Mouse (Mus musculus): ENCODE results near the gene Prpf31. TPM values are rescaled to one million over a fixed set of nuclear protein-coding genes. Genes with fewer than 3 reads are reported as not detected.
A peak's percentile ranks its signal among the peaks of the same experiment; 100 is the strongest.

Gene Prpf31
- total and polyA plus RNA-seq, 3 experiments = 146 to 334 (median 187) TPM

GRCm38 (mm10) chr7:3606798-3607197, 23.0 kb upstream of the Prpf31 start:
- TF ChIP-seq ZC3H11A (IDR thresholded peaks at IDR 0.05; ENCODE audit: low read depth, low read length) = peak; percentile 51
- TF ChIP-seq SMC3 (IDR thresholded peaks at IDR 0.05; ENCODE audit: low read depth, low read length) = peak; percentile 71
- peak; percentile 45 to 80 (median 53); a peak in 5 of 6 replicates for TF ChIP-seq CTCF (IDR thresholded peaks at IDR 0.05 in 2 of 3, conservative IDR thresholded peaks at IDR 0.05 in 1 of 3; ENCODE audit: control insufficient read depth in 1 of 3, insufficient read depth in 1 of 3, low read depth in 2 of 3, low read length in 3 of 3, poor library complexity in 1 of 3, severe bottlenecking in 1 of 3)
- no peak for TF ChIP-seq CHD1 (IDR thresholded peaks at IDR 0.05; ENCODE audit: low read depth, low read length)
- no peak for TF ChIP-seq HCFC1 (IDR thresholded peaks at IDR 0.05; ENCODE audit: low read depth, low read length)
- peak; percentile 74 for TF ChIP-seq RAD21 (IDR thresholded peaks at IDR 0.05; ENCODE audit: low read depth, low read length)

GRCm38 (mm10) chr7:3607391-3607790, 22.4 kb upstream of the Prpf31 start:
- Histone ChIP-seq H3K9me3 (replicated peaks; ENCODE audit: insufficient read depth, low read length) (no peaks in the 10 kb centered on the region), H3K4me1 (ENCODE audit: control insufficient read depth in 1 of 2, insufficient read depth in 2 of 2, low read length in 2 of 2) (no peaks in the 10 kb centered on the region), H3K4me3 (ENCODE audit: control insufficient read depth in 1 of 2, insufficient read depth in 1 of 2, low read depth in 2 of 2, low read length in 2 of 2) (no peak overlapping the region), H3K36me3 (ENCODE audit: control insufficient read depth in 1 of 2, insufficient read depth in 2 of 2, low read length in 2 of 2) (no peaks in the 10 kb centered on the region), H3K27ac (ENCODE audit: control insufficient read depth, low read depth, low read length) (no peak overlapping the region), H3K79me2 (ENCODE audit: control insufficient read depth, insufficient read depth, low read length, poor library complexity) (no peaks in the 10 kb centered on the region), H3K9ac (ENCODE audit: control insufficient read depth, low read depth, low read length, poor library complexity, severe bottlenecking) (no peak overlapping the region), H3K27me3 (ENCODE audit: control insufficient read depth in 1 of 2, insufficient read depth in 2 of 2, low read length in 2 of 2) (0 out of 4 replicates have a peak, but pooled peaks cover 0 to 2% of the 10 kb centered on the region in 2 experiments)
- TF ChIP-seq ZC3H11A (IDR thresholded peaks at IDR 0.05; ENCODE audit: low read depth, low read length) (no peak), MYB (IDR thresholded peaks at IDR 0.05; ENCODE audit: low read depth, low read length) (no peak), USF1 (IDR thresholded peaks at IDR 0.05; ENCODE audit: low read depth, low read length) (no peak), CHD2 (IDR thresholded peaks at IDR 0.05; ENCODE audit: low read length) (no peak), BHLHE40 (IDR thresholded peaks at IDR 0.05; ENCODE audit: borderline replicate concordance, low read depth, low read length) (no peak), MAZ (IDR thresholded peaks at IDR 0.05; ENCODE audit: low read depth, low read length) (no peak), NRF1 (IDR thresholded peaks at IDR 0.05; ENCODE audit: insufficient read depth, low read depth, low read length, poor library complexity, severe bottlenecking) (no peak), MYC (IDR thresholded peaks at IDR 0.05; ENCODE audit: low read depth, low read length) (no peak), KAT2A (conservative IDR thresholded peaks at IDR 0.05; ENCODE audit: low read depth, low read length) (no peak), GABPA (IDR thresholded peaks at IDR 0.05; ENCODE audit: low read depth, low read length) (no peak), GATA1 (IDR thresholded peaks at IDR 0.05; ENCODE audit: low read depth, low read length) (no peak), HCFC1 (IDR thresholded peaks at IDR 0.05; ENCODE audit: low read depth, low read length) (no peak), POLR2A (IDR thresholded peaks at IDR 0.05; ENCODE audit: control insufficient read depth in 1 of 2, insufficient read depth in 1 of 2, low read depth in 1 of 2, low read length in 2 of 2, poor library complexity in 1 of 2) (no peak), POLR2AphosphoS5 (IDR thresholded peaks at IDR 0.05; ENCODE audit: borderline replicate concordance, low read depth, low read length) (no peak), MAX (IDR thresholded peaks at IDR 0.05; ENCODE audit: low read length) (no peak), SMC3 (IDR thresholded peaks at IDR 0.05; ENCODE audit: low read depth, low read length) (no peak), EP300 (IDR thresholded peaks at IDR 0.05; ENCODE audit: low read depth in 1 of 2, low read length in 2 of 2) (no peak)
- no peak for DNase-seq (ENCODE audit: low read depth, low spot score)

More at GRCm38 (mm10) chr7:3606798-3607197, 23.0 kb upstream of the Prpf31 start:
- Histone ChIP-seq H3K27me3 (ENCODE audit: control insufficient read depth in 1 of 2, insufficient read depth in 2 of 2, low read length in 2 of 2) (0 out of 4 replicates have a peak, but pooled peaks cover 0 to 2% of the 10 kb centered on the region in 2 experiments), H3K9ac (ENCODE audit: control insufficient read depth, low read depth, low read length, poor library complexity, severe bottlenecking) (no peak overlapping the region), H3K4me3 (ENCODE audit: control insufficient read depth in 1 of 2, insufficient read depth in 1 of 2, low read depth in 2 of 2, low read length in 2 of 2) (no peak overlapping the region), H3K4me1 (ENCODE audit: control insufficient read depth in 1 of 2, insufficient read depth in 2 of 2, low read length in 2 of 2) (no peaks in the 10 kb centered on the region), H3K27ac (ENCODE audit: control insufficient read depth, low read depth, low read length) (no peak overlapping the region), H3K79me2 (ENCODE audit: control insufficient read depth, insufficient read depth, low read length, poor library complexity) (no peaks in the 10 kb centered on the region), H3K9me3 (replicated peaks; ENCODE audit: insufficient read depth, low read length) (no peaks in the 10 kb centered on the region), H3K36me3 (ENCODE audit: control insufficient read depth in 1 of 2, insufficient read depth in 2 of 2, low read length in 2 of 2) (no peaks in the 10 kb centered on the region)
- DNase-seq (ENCODE audit: low read depth, low spot score) = peak; percentile 79

Measured in MEL (cell line).